Mouse (Mus musculus): ENCODE measurements at regions not wholly inside any gene's neighbourhood (a gene's known extent, or its start where the extent isn't known, plus 50 kb on each side); places are given as distances from the start of the nearest gene placed in this dataset.

GRCm38 (mm10) chr4:28064935-28065334, 748.0 kb upstream of the Epha7 start:
- Histone ChIP-seq H3K4me1 (ENCODE audit: control insufficient read depth, insufficient read depth, low read length) (no peaks in the 10 kb centered on the region), H3K4me3 (ENCODE audit: low read length) (no peak overlapping the region), H3K9me3 (replicated peaks; ENCODE audit: control insufficient read depth, low read length) (no peaks in the 10 kb centered on the region), H3K4me2 (ENCODE audit: low read depth, low read length) (no peak overlapping the region), H3K27me3 (ENCODE audit: control insufficient read depth, insufficient read depth, low read length) (no peaks in the 10 kb centered on the region), H3K27ac (ENCODE audit: low read length) (no peak overlapping the region), H3K9ac (ENCODE audit: low read length) (no peak overlapping the region), H3K36me3 (ENCODE audit: control insufficient read depth, insufficient read depth) (no peaks in the 10 kb centered on the region)
- ATAC-seq (replicated peaks; ENCODE audit: extremely low read depth, insufficient read depth, low FRiP score): no peak

- no peak overlapping the region for H3K27ac ChIP-seq (ENCODE audit: low read length)
- no peak for ATAC-seq (replicated peaks; ENCODE audit: extremely low read depth, insufficient read depth, low FRiP score)
- H3K27me3 ChIP-seq (ENCODE audit: control insufficient read depth, insufficient read depth, low read length): no peaks in the 10 kb centered on the region
Observed at GRCm38 (mm10) chr4:28065828-28066227, 747.1 kb upstream of the Epha7 start.

GRCm38 (mm10) chr4:28079030-28079429, 733.9 kb upstream of the Epha7 start:
- Histone ChIP-seq H3K27ac (ENCODE audit: low read length) (no peak overlapping the region), H3K4me2 (ENCODE audit: low read depth, low read length) (no peak overlapping the region), H3K4me1 (ENCODE audit: control insufficient read depth, insufficient read depth, low read length) (no peaks in the 10 kb centered on the region), H3K9ac (ENCODE audit: low read length) (no peak overlapping the region), H3K36me3 (ENCODE audit: control insufficient read depth, insufficient read depth) (no peaks in the 10 kb centered on the region), H3K4me3 (ENCODE audit: low read length) (no peak overlapping the region), H3K27me3 (ENCODE audit: control insufficient read depth, insufficient read depth, low read length) (no peaks in the 10 kb centered on the region), H3K9me3 (replicated peaks; ENCODE audit: control insufficient read depth, low read length) (no peaks in the 10 kb centered on the region)
- no peak for ATAC-seq (replicated peaks; ENCODE audit: extremely low read depth, insufficient read depth, low FRiP score)
- 75% methylated on average over 2 of the region's 2 CpGs for WGBS

More at GRCm38 (mm10) chr4:28065828-28066227, 747.1 kb upstream of the Epha7 start:
- 43% methylated on average over 1 of the region's 1 CpGs for WGBS
- no peak overlapping the region for H3K4me2 ChIP-seq (ENCODE audit: low read depth, low read length)
- H3K4me3 ChIP-seq (ENCODE audit: low read length): no peak overlapping the region
- H3K4me1 ChIP-seq (ENCODE audit: control insufficient read depth, insufficient read depth, low read length): no peaks in the 10 kb centered on the region
- H3K9ac ChIP-seq (ENCODE audit: low read length): no peak overlapping the region
- H3K9me3 ChIP-seq (replicated peaks; ENCODE audit: control insufficient read depth, low read length): no peaks in the 10 kb centered on the region
- H3K36me3 ChIP-seq (ENCODE audit: control insufficient read depth, insufficient read depth): no peaks in the 10 kb centered on the region

GRCm38 (mm10) chr4:28092854-28093253, 720.1 kb upstream of the Epha7 start:
- Histone ChIP-seq H3K4me1 (ENCODE audit: control insufficient read depth, insufficient read depth, low read length) (no peaks in the 10 kb centered on the region), H3K4me3 (ENCODE audit: low read length) (no peak overlapping the region), H3K9ac (ENCODE audit: low read length) (no peak overlapping the region), H3K9me3 (replicated peaks; ENCODE audit: control insufficient read depth, low read length) (no peaks in the 10 kb centered on the region), H3K27me3 (ENCODE audit: control insufficient read depth, insufficient read depth, low read length) (no peaks in the 10 kb centered on the region), H3K4me2 (ENCODE audit: low read depth, low read length) (no peak overlapping the region), H3K36me3 (ENCODE audit: control insufficient read depth, insufficient read depth) (no peaks in the 10 kb centered on the region), H3K27ac (ENCODE audit: low read length) (no peak overlapping the region)
- no peak for ATAC-seq (replicated peaks; ENCODE audit: extremely low read depth, insufficient read depth, low FRiP score)
- WGBS: 40% methylated on average over 3 of the region's 3 CpGs

- Histone ChIP-seq H3K27me3 (ENCODE audit: control insufficient read depth, insufficient read depth, low read length) (no peaks in the 10 kb centered on the region), H3K4me2 (ENCODE audit: low read depth, low read length) (no peak overlapping the region), H3K27ac (ENCODE audit: low read length) (no peak overlapping the region), H3K36me3 (ENCODE audit: control insufficient read depth, insufficient read depth) (no peaks in the 10 kb centered on the region), H3K9me3 (replicated peaks; ENCODE audit: control insufficient read depth, low read length) (no peaks in the 10 kb centered on the region), H3K9ac (ENCODE audit: low read length) (no peak overlapping the region), H3K4me1 (ENCODE audit: control insufficient read depth, insufficient read depth, low read length) (no peaks in the 10 kb centered on the region), H3K4me3 (ENCODE audit: low read length) (no peak overlapping the region)
- 80% methylated on average over 8 of the region's 8 CpGs for WGBS
- ATAC-seq (replicated peaks; ENCODE audit: extremely low read depth, insufficient read depth, low FRiP score): no peak
Observed at GRCm38 (mm10) chr4:28143165-28143564, 669.8 kb upstream of the Epha7 start.

GRCm38 (mm10) chr4:28155116-28155515, 657.8 kb upstream of the Epha7 start:
- Histone ChIP-seq H3K9me3 (replicated peaks; ENCODE audit: control insufficient read depth, low read length) (no peaks in the 10 kb centered on the region), H3K9ac (ENCODE audit: low read length) (no peak overlapping the region), H3K4me2 (ENCODE audit: low read depth, low read length) (no peak overlapping the region), H3K4me3 (ENCODE audit: low read length) (no peak overlapping the region), H3K4me1 (ENCODE audit: control insufficient read depth, insufficient read depth, low read length) (no peaks in the 10 kb centered on the region), H3K27ac (ENCODE audit: low read length) (no peak overlapping the region), H3K36me3 (ENCODE audit: control insufficient read depth, insufficient read depth) (no peaks in the 10 kb centered on the region), H3K27me3 (ENCODE audit: control insufficient read depth, insufficient read depth, low read length) (no peaks in the 10 kb centered on the region)
- 61% methylated on average over 2 of the region's 2 CpGs for WGBS
- no peak for ATAC-seq (replicated peaks; ENCODE audit: extremely low read depth, insufficient read depth, low FRiP score)

GRCm38 (mm10) chr4:28176771-28177170, 636.2 kb upstream of the Epha7 start:
- peak; percentile 97 for ATAC-seq (replicated peaks; ENCODE audit: extremely low read depth, insufficient read depth, low FRiP score)
- Histone ChIP-seq H3K36me3 (ENCODE audit: control insufficient read depth, insufficient read depth) (no peaks in the 10 kb centered on the region), H3K9ac (ENCODE audit: low read length) (no peak overlapping the region), H3K4me2 (ENCODE audit: low read depth, low read length) (no peak overlapping the region), H3K27ac (ENCODE audit: low read length) (no peak overlapping the region), H3K27me3 (ENCODE audit: control insufficient read depth, insufficient read depth, low read length) (no peaks in the 10 kb centered on the region), H3K4me1 (ENCODE audit: control insufficient read depth, insufficient read depth, low read length) (no peaks in the 10 kb centered on the region), H3K4me3 (ENCODE audit: low read length) (no peak overlapping the region), H3K9me3 (replicated peaks; ENCODE audit: control insufficient read depth, low read length) (no peaks in the 10 kb centered on the region)
- 74% methylated on average over 3 of the region's 3 CpGs for WGBS

- ATAC-seq (replicated peaks; ENCODE audit: extremely low read depth, insufficient read depth, low FRiP score): no peak
- no peak overlapping the region for H3K9ac ChIP-seq (ENCODE audit: low read length)
- no peaks in the 10 kb centered on the region for H3K4me1 ChIP-seq (ENCODE audit: control insufficient read depth, insufficient read depth, low read length)
- WGBS: 84% methylated on average over 5 of the region's 5 CpGs
- no peaks in the 10 kb centered on the region for H3K9me3 ChIP-seq (replicated peaks; ENCODE audit: control insufficient read depth, low read length)
- no peaks in the 10 kb centered on the region for H3K27me3 ChIP-seq (ENCODE audit: control insufficient read depth, insufficient read depth, low read length)
- no peak overlapping the region for H3K4me3 ChIP-seq (ENCODE audit: low read length)
- H3K36me3 ChIP-seq (ENCODE audit: control insufficient read depth, insufficient read depth): no peaks in the 10 kb centered on the region
- H3K27ac ChIP-seq (ENCODE audit: low read length): no peak overlapping the region
- H3K4me2 ChIP-seq (ENCODE audit: low read depth, low read length): no peak overlapping the region
Observed at GRCm38 (mm10) chr4:28190861-28191260, 622.1 kb upstream of the Epha7 start.

- 74% methylated on average over 2 of the region's 2 CpGs for WGBS
- no peak overlapping the region for H3K4me3 ChIP-seq (ENCODE audit: low read length)
- H3K27ac ChIP-seq (ENCODE audit: low read length): no peak overlapping the region
- H3K4me1 ChIP-seq (ENCODE audit: control insufficient read depth, insufficient read depth, low read length): no peaks in the 10 kb centered on the region
- no peak overlapping the region for H3K9ac ChIP-seq (ENCODE audit: low read length)
- H3K36me3 ChIP-seq (ENCODE audit: control insufficient read depth, insufficient read depth): no peaks in the 10 kb centered on the region
- H3K27me3 ChIP-seq (ENCODE audit: control insufficient read depth, insufficient read depth, low read length): no peaks in the 10 kb centered on the region
- no peak overlapping the region for H3K4me2 ChIP-seq (ENCODE audit: low read depth, low read length)
- no peak for ATAC-seq (replicated peaks; ENCODE audit: extremely low read depth, insufficient read depth, low FRiP score)
- no peaks in the 10 kb centered on the region for H3K9me3 ChIP-seq (replicated peaks; ENCODE audit: control insufficient read depth, low read length)
Observed at GRCm38 (mm10) chr4:28227594-28228208, 585.2 kb upstream of the Epha7 start.
